Mouse (Mus musculus) limb, embryonic 15.5 days (tissue): ENCODE data around the gene Vti1a. TPM values are rescaled to one million over a fixed set of nuclear protein-coding genes. Genes with fewer than 3 reads are reported as not detected.

ENCODE experiments used
- ATAC-seq: fragments of 200-750 bp; cut with Nextera tagmentation; 2 replicates; pipeline ENCODE4 v1.8.0; 2017; ENCODE audit warnings: low read depth, moderate TSS enrichment; ENCODE audit not compliant: insufficient number of reproducible peaks, low FRiP score, low TSS enrichment
- H3K27ac ChIP-seq: fragments of 300-500 bp; sonication (generic); 2 replicates; pipeline ENCODE4 v1.5.1; 2015; ENCODE audit warnings: moderate library complexity, mild to moderate bottlenecking, inconsistent platforms
- H3K27me3 ChIP-seq: fragments of 300-500 bp; sonication (generic); 2 replicates; pipeline ENCODE4 v1.6.1; 2015; ENCODE audit warnings: inconsistent platforms
- H3K36me3 ChIP-seq: fragments of 300-500 bp; sonication (generic); 2 replicates; pipeline ENCODE4 v1.6.1; 2015; ENCODE audit warnings: inconsistent platforms
- H3K4me1 ChIP-seq: fragments of 300-500 bp; sonication (generic); 2 replicates; pipeline ENCODE4 v1.6.1; 2015; ENCODE audit warnings: inconsistent platforms
- H3K4me2 ChIP-seq: fragments of 300-500 bp; sonication (generic); 2 replicates; pipeline ENCODE4 v1.6.1; 2015; ENCODE audit warnings: mild to moderate bottlenecking, inconsistent platforms
- H3K4me3 ChIP-seq: fragments of 300-500 bp; sonication (generic); 2 replicates; pipeline ENCODE4 v1.5.1; 2015; ENCODE audit warnings: mild to moderate bottlenecking, inconsistent platforms
- H3K9ac ChIP-seq: fragments of 300-500 bp; sonication (generic); 2 replicates; pipeline ENCODE4 v1.6.1; 2015; ENCODE audit warnings: inconsistent platforms
- H3K9me3 ChIP-seq: fragments of 300-500 bp; sonication (generic); 2 replicates; pipeline ENCODE4 v1.6.1; 2016; ENCODE audit warnings: inconsistent platforms
- WGBS: fragments of 180-500 bp; shearing (Covaris S2); methylation state at CpG from one replicate; pipeline ENCODE4 v1.1.7; 2015; 5-methylcytosine and 5-hydroxymethylcytosine counted together
- polyA plus RNA-seq: library from polyadenylated mRNA; unstranded; fragments of >200 nt; fragmentation: Nextera tagmentation; extraction: Ambion mirVana; gene quantifications from 2 replicates; pipeline ENCODE4 v1.2.1, GENCODE M21; 2015

Gene Vti1a
- polyA plus RNA-seq, 1 experiment from 2014 or later: 26.4 TPM

- H3K9me3 ChIP-seq: no peaks in the 10 kb centered on the region
- H3K36me3 ChIP-seq: no peaks in the 10 kb centered on the region
- no peak overlapping the region for H3K4me2 ChIP-seq
- no peaks in the 10 kb centered on the region; the same call in 1 of the 2 replicates for H3K27me3 ChIP-seq
- H3K4me3 ChIP-seq: no peak overlapping the region
- no peak overlapping the region; the same call in 1 of the 2 replicates for H3K27ac ChIP-seq
- no peak for ATAC-seq
- H3K4me1 ChIP-seq: peaks cover 19% of the 10 kb centered on the region
- 24% methylated on average over 14 of the region's 14 CpGs for WGBS
- no peak overlapping the region for H3K9ac ChIP-seq
Measured at GRCm38 (mm10) chr19:55620411-55621008, 304.4 kb downstream of the Vti1a start.

DNA sequence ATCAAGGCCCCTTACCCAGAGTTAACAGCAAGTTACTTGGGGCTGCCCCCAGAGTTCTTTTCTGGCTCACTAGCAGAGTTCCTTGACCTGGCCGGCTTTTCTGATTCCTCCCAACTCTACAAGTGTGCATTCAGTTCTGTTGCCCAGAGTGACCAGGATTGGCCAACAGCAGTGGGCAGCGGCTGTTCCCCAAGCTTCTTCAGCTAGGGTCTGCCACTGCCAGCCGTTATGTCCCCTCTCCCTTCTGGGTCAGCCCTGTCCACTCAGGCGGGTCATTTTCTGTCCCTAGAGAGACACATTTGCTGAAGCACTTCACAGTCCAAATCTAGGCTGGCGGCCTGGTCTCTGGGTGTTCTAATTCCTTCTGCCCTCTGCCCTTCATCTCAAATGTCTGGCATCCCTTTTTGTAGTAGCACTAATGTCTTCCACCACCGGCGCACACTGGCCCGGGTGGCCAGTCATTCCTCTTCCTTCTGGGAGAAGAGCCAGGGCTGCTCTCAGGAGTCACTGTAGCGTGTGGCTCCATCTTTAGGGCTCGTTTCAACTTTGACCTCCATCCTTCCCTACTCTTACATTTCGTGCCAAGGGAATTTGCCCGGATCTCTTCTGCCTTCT lies 305.0 kb downstream of the Vti1a start:
- Histone ChIP-seq H3K9me3 (no peaks in the 10 kb centered on the region), H3K9ac (no peak overlapping the region), H3K4me2 (no peak overlapping the region), H3K27ac (no peak overlapping the region; the same call in 1 of the 2 replicates), H3K36me3 (no peaks in the 10 kb centered on the region), H3K4me1 (peaks cover 19% of the 10 kb centered on the region), H3K27me3 (peaks cover 3% of the 10 kb centered on the region; the same call in 1 of the 2 replicates), H3K4me3 (no peak overlapping the region)
- 79% methylated on average over 12 of the region's 12 CpGs for WGBS
- no peak for ATAC-seq

- no peak overlapping the region for H3K9ac ChIP-seq
- H3K9me3 ChIP-seq: no peaks in the 10 kb centered on the region
- H3K36me3 ChIP-seq: no peaks in the 10 kb centered on the region
- H3K4me2 ChIP-seq: no peak overlapping the region
- H3K27me3 ChIP-seq: peaks cover 3% of the 10 kb centered on the region; the same call in 1 of the 2 replicates
- H3K4me1 ChIP-seq: peaks cover 21% of the 10 kb centered on the region
- no peak for ATAC-seq
- WGBS: 89% methylated on average over 18 of the region's 18 CpGs
- H3K4me3 ChIP-seq: no peak overlapping the region
- no peak overlapping the region for H3K27ac ChIP-seq
Measured at GRCm38 (mm10) chr19:55622821-55623220, 306.7 kb downstream of the Vti1a start.

DNA sequence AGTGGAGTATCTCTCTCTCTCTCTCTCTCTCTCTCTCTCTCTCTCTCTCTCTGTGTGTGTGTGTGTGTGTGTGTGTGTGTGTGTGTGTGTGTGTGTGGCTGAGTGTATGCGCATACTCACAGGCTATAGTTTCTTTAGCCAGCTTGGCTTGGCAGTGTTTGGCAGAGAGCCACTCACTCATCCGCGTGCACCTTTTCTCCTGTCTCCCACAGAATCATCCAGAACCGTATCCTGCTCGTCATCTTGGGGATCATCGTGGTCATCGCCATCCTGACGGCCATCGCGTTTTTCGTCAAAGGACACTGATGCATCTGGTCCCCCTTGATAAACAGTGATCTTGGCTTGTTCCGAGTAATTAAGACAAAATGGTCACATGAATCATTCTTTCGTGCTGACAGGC lies 307.5 kb downstream of the Vti1a start:
- Histone ChIP-seq H3K9ac (no peak overlapping the region), H3K4me1 (peaks cover 21% of the 10 kb centered on the region), H3K27ac (no peak overlapping the region), H3K4me3 (no peak overlapping the region), H3K4me2 (no peak overlapping the region), H3K27me3 (peaks cover 3% of the 10 kb centered on the region; the same call in 1 of the 2 replicates), H3K9me3 (no peaks in the 10 kb centered on the region), H3K36me3 (no peaks in the 10 kb centered on the region)
- ATAC-seq: no peak
- WGBS: 90% methylated on average over 13 of the region's 13 CpGs

GRCm38 (mm10) chr19:55626483-55626882 lies 310.4 kb downstream of the Vti1a start:
- 47% methylated on average over 16 of the region's 16 CpGs for WGBS
- peaks cover 3% of the 10 kb centered on the region; the same call in 1 of the 2 replicates for H3K27me3 ChIP-seq
- no peak overlapping the region for H3K4me3 ChIP-seq
- no peak overlapping the region for H3K9ac ChIP-seq
- no peaks in the 10 kb centered on the region for H3K9me3 ChIP-seq
- H3K4me1 ChIP-seq: peaks cover 5% of the 10 kb centered on the region; the same call in 1 of the 2 replicates
- H3K27ac ChIP-seq: no peak overlapping the region
- ATAC-seq: no peak
- H3K36me3 ChIP-seq: no peaks in the 10 kb centered on the region
- peak overlapping the region; percentile 30 for H3K4me2 ChIP-seq

DNA sequence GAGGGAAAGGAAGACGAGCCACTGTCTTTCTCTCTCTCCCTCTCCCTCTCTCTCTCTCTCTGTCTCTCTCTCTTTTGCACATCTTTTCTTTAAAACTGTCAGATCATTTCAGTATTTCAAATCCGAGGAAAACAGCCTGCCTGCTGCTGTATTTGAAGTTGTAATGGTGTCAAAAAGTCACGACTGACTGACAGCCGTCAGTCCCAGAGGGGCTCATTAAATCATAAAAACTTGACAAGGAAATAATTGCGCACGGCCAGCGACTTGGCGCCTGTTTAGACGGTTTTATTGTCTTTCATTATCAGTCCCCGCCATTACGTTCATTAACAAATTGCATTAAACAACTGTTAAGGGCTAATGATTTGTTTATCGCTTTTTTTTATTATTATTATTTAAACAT lies 310.9 kb downstream of the Vti1a start:
- H3K27me3 ChIP-seq: peaks cover 3% of the 10 kb centered on the region; the same call in 1 of the 2 replicates
- no peak overlapping the region for H3K4me3 ChIP-seq
- H3K27ac ChIP-seq: no peak overlapping the region
- peaks cover 4% of the 10 kb centered on the region; the same call in 1 of the 2 replicates for H3K4me1 ChIP-seq
- no peak overlapping the region for H3K9ac ChIP-seq
- no peak for ATAC-seq
- WGBS: 50% methylated on average over 12 of the region's 12 CpGs
- no peaks in the 10 kb centered on the region for H3K36me3 ChIP-seq
- no peak overlapping the region for H3K4me2 ChIP-seq
- no peaks in the 10 kb centered on the region for H3K9me3 ChIP-seq

DNA sequence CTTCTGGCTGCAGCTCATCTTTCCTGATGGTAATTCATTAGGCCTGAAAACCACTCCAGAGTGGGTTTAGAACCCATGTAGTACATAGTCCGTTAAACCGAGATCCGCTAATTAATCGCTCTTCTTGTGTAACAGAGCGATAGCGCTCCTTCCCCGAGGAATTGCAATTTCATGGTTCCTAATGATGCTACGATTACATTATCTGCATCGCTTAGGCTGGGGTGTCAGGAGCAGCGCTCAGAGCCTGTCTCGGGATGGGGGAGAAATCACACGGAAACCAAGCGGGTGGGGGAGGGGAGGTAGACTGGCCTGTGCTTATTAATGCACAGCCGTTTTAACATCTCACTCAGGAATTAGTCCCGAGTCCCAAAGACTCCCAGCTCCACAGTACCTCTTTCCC lies 319.4 kb downstream of the Vti1a start:
- ATAC-seq: no peak
- 72% methylated on average over 15 of the region's 15 CpGs for WGBS

DNA sequence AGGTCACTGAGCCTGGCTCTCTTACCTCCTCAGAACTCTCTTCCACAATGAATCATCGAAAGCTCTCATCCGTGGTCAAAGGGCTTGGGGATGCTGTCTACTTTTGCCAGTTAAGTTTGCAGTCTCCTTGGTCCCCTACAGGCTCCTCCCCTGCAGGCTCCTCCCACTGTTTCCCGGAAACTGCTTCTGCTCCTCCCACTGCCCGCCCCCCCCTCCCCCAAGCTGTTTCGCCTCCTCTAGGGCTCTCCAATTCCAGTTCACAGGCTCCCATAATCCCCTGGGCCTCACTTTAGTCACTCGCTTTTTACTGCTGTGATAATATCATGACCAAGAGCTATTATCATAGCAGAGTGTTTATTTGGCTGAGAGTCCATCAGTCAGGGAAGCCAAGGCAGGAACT lies 324.2 kb downstream of the Vti1a start:
- Histone ChIP-seq H3K4me3 (no peak overlapping the region), H3K27me3 (no peaks in the 10 kb centered on the region), H3K4me1 (peaks cover 19% of the 10 kb centered on the region), H3K9me3 (no peaks in the 10 kb centered on the region), H3K9ac (no peak overlapping the region), H3K36me3 (no peaks in the 10 kb centered on the region), H3K27ac (no peak overlapping the region), H3K4me2 (no peak overlapping the region)
- no peak for ATAC-seq
- WGBS: 81% methylated on average over 6 of the region's 6 CpGs

More for the DNA sequence above, 319.4 kb downstream of the Vti1a start:
- no peaks in the 10 kb centered on the region for H3K36me3 ChIP-seq
- H3K9ac ChIP-seq: no peak overlapping the region
- no peak overlapping the region for H3K4me2 ChIP-seq
- 0 out of 2 replicates have a peak, but pooled peaks cover 2% of the 10 kb centered on the region for H3K4me1 ChIP-seq
- no peaks in the 10 kb centered on the region for H3K9me3 ChIP-seq
- H3K4me3 ChIP-seq: no peak overlapping the region
- no peak overlapping the region for H3K27ac ChIP-seq
- H3K27me3 ChIP-seq: no peaks in the 10 kb centered on the region

DNA sequence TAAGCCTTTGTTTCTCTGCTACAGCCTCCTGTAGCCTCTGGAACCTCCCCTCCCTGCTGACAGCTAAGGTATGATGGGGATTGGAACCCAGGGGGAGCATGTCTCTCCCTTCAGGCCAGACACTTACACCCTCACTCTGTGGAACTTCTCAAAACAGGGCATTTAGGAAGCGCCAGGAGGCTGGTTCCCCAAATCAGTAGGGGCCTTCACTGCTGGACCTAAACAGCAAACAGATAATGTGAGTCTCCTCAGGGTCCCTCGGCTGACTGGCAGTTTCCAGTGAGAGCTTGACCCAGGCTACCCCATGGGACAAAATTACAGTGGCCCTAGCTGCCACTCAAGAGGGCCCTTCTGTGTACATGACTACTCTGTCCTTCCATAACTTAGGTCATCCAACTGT lies 325.8 kb downstream of the Vti1a start:
- H3K36me3 ChIP-seq: no peaks in the 10 kb centered on the region
- H3K4me2 ChIP-seq: no peak overlapping the region
- no peak overlapping the region for H3K9ac ChIP-seq
- ATAC-seq: no peak
- H3K27ac ChIP-seq: no peak overlapping the region
- no peaks in the 10 kb centered on the region for H3K27me3 ChIP-seq
- H3K4me3 ChIP-seq: no peak overlapping the region
- peaks cover 17% of the 10 kb centered on the region for H3K4me1 ChIP-seq
- 85% methylated on average over 2 of the region's 2 CpGs for WGBS
- no peaks in the 10 kb centered on the region for H3K9me3 ChIP-seq

- no peak overlapping the region for H3K4me3 ChIP-seq
- no peak overlapping the region for H3K9ac ChIP-seq
- no peaks in the 10 kb centered on the region for H3K36me3 ChIP-seq
- ATAC-seq: no peak
- 45% methylated on average over 11 of the region's 11 CpGs for WGBS
- H3K27me3 ChIP-seq: no peaks in the 10 kb centered on the region
- H3K27ac ChIP-seq: no peak overlapping the region
- no peak overlapping the region for H3K4me2 ChIP-seq
- H3K4me1 ChIP-seq: peaks cover 17% of the 10 kb centered on the region
- no peaks in the 10 kb centered on the region for H3K9me3 ChIP-seq
Measured at GRCm38 (mm10) chr19:55642361-55642760, 326.3 kb downstream of the Vti1a start.

GRCm38 (mm10) chr19:55643288-55643901 lies 327.3 kb downstream of the Vti1a start:
- Histone ChIP-seq H3K9ac (peak overlapping the region; percentile 28; the same call in 1 of the 2 replicates), H3K4me1 (peaks cover 17% of the 10 kb centered on the region), H3K36me3 (no peaks in the 10 kb centered on the region), H3K4me2 (peak overlapping the region; percentile 51), H3K4me3 (peak overlapping the region; percentile 37), H3K27ac (peak overlapping the region; percentile 57; the same call in 1 of the 2 replicates), H3K9me3 (no peaks in the 10 kb centered on the region), H3K27me3 (no peaks in the 10 kb centered on the region)
- no peak for ATAC-seq
- WGBS: 21% methylated on average over 14 of the region's 14 CpGs

- Histone ChIP-seq H3K27me3 (no peaks in the 10 kb centered on the region), H3K36me3 (no peaks in the 10 kb centered on the region), H3K27ac (no peak overlapping the region), H3K4me1 (peaks cover 17% of the 10 kb centered on the region), H3K4me3 (peak overlapping the region; percentile 37; the same call in 1 of the 2 replicates), H3K4me2 (peak overlapping the region; percentile 51), H3K9ac (no peak overlapping the region), H3K9me3 (no peaks in the 10 kb centered on the region)
- WGBS: 74% methylated on average over 13 of the region's 13 CpGs
- ATAC-seq: no peak
Measured at GRCm38 (mm10) chr19:55643931-55644330, 327.8 kb downstream of the Vti1a start.
